Mouse (Mus musculus) kidney, postnatal 36 days (tissue): ENCODE measurements around the gene Rbfox1.

Source experiments
- DNase-seq, 2 experiments: peaks; one replicate each; pipeline ENCODE4 v3.0.0; 2021 to 2022; ENCODE audit warnings: mixed read lengths in 2 of 2

The Rbfox1 gene

GRCm38 (mm10) chr16:6097244-6098040 is 212.3 kb downstream of the Rbfox1 start:
- DNase-seq, result no peak

- DNase-seq, result no peak
Observed at GRCm38 (mm10) chr16:6098116-6098515, 213.0 kb downstream of the Rbfox1 start.

GRCm38 (mm10) chr16:6099598-6099997 is 214.4 kb downstream of the Rbfox1 start:
- no peak for DNase-seq

- DNase-seq, result no peak
Observed at GRCm38 (mm10) chr16:6100421-6100877, 215.3 kb downstream of the Rbfox1 start.

- DNase-seq, result no peak
Observed at GRCm38 (mm10) chr16:6103713-6104112, 218.6 kb downstream of the Rbfox1 start.

- DNase-seq, result no peak
Observed at GRCm38 (mm10) chr16:6110121-6110520, 225.0 kb downstream of the Rbfox1 start.

GRCm38 (mm10) chr16:6113836-6114475 is 228.8 kb downstream of the Rbfox1 start:
- DNase-seq, result no peak

GRCm38 (mm10) chr16:6119472-6119871 is 234.3 kb downstream of the Rbfox1 start:
- DNase-seq, result no peak

- no peak for DNase-seq
Observed at GRCm38 (mm10) chr16:6121232-6121631, 236.1 kb downstream of the Rbfox1 start.

- no peak for DNase-seq
Observed at GRCm38 (mm10) chr16:6122859-6123258, 237.7 kb downstream of the Rbfox1 start.

GRCm38 (mm10) chr16:6128314-6128713 is 243.2 kb downstream of the Rbfox1 start:
- no peak for DNase-seq

- DNase-seq, result no peak
Observed at GRCm38 (mm10) chr16:6135016-6135415, 249.9 kb downstream of the Rbfox1 start.

- no peak for DNase-seq
Observed at GRCm38 (mm10) chr16:6139432-6139831, 254.3 kb downstream of the Rbfox1 start.

- peak in 1 of 2 experiments; percentile 15 for DNase-seq
Observed at GRCm38 (mm10) chr16:6147957-6148356, 262.8 kb downstream of the Rbfox1 start.

- no peak for DNase-seq
Observed at GRCm38 (mm10) chr16:6149345-6149744, 264.2 kb downstream of the Rbfox1 start.

- peak in 1 of 2 experiments; percentile 1 for DNase-seq
Observed at GRCm38 (mm10) chr16:6155556-6155955, 270.4 kb downstream of the Rbfox1 start.

- DNase-seq, result no peak
Observed at GRCm38 (mm10) chr16:6164476-6164875, 279.3 kb downstream of the Rbfox1 start.

GRCm38 (mm10) chr16:6169346-6169745 is 284.2 kb downstream of the Rbfox1 start:
- no peak for DNase-seq

GRCm38 (mm10) chr16:6180819-6181218 is 295.7 kb downstream of the Rbfox1 start:
- DNase-seq, result no peak

- no peak for DNase-seq
Observed at GRCm38 (mm10) chr16:6182329-6182728, 297.2 kb downstream of the Rbfox1 start.

- no peak for DNase-seq
Observed at GRCm38 (mm10) chr16:6192358-6192757, 307.2 kb downstream of the Rbfox1 start.

- no peak for DNase-seq
Observed at GRCm38 (mm10) chr16:6206431-6206830, 321.3 kb downstream of the Rbfox1 start.

- DNase-seq, result no peak
Observed at GRCm38 (mm10) chr16:6212916-6213315, 327.8 kb downstream of the Rbfox1 start.

- no peak for DNase-seq
Observed at GRCm38 (mm10) chr16:6227449-6227848, 342.3 kb downstream of the Rbfox1 start.
